Mouse (Mus musculus): Measurements from ENCODE around the gene Ncoa3.

DNA sequence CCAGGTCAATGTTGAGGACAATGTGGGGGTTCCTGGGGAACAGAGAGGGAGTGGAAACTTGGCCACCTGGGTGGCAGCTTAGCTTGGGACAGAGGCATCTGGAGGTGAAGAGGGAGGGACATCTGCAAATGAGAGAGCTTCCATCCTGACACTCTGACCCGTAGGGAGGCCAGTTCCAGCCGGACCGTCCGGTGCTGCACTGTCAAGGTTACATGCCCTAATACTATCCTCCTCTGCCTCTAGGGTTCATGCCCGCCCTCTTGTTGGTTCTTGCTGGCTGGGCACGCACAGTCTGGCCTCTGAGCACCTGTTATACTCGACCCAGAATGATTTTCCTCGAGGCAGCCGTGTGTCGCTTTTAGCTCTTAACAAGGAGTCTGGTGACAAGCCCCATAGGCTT is 93.3 kb downstream of the Ncoa3 start:
- TF ChIP-seq CTCF (IDR thresholded peaks at IDR 0.05; ENCODE audit: low read depth): no peak
- TF ChIP-seq EP300 (IDR thresholded peaks at IDR 0.05; ENCODE audit: low read depth): no peak

Data from liver, embryonic 14.5 days (tissue).